Mouse (Mus musculus) hematopoietic stem cell, adult 5-6 weeks (primary cell): Measurements from ENCODE around the gene Olfr1080. TPM values are rescaled to one million over a fixed set of nuclear protein-coding genes. Genes with fewer than 3 reads are reported as not detected.
"Not testable (repeated sequence)": the region's sequence is repeated elsewhere in the genome, so short reads cannot be mapped to it uniquely, and the experiment has no call there.

Source experiments
- ATAC-seq, 2 experiments: fragments of 125-278 bp in 1 of 2; replicated peaks in 1 of 2; 2 replicates each; pipeline ENCODE4 v1.8.0; 2016 to 2017; ENCODE audit warnings: inconsistent platforms in 2 of 2, mild to moderate bottlenecking in 2 of 2, moderate number of reproducible peaks in 2 of 2, low read depth in 1 of 2, moderate TSS enrichment in 1 of 2; ENCODE audit not compliant: low FRiP score in 2 of 2, poor library complexity in 2 of 2, severe bottlenecking in 2 of 2, insufficient read depth in 1 of 2, low TSS enrichment in 1 of 2
- total RNA-seq: library from RNA; stranded (forward); fragments of 172-1452, 232-1000 nt; gene quantifications from 2 replicates; pipeline ENCODE4 v1.2.3, GENCODE M21; 2017

Gene Olfr1080
- total RNA-seq, result not detected in 2 replicates

- ATAC-seq, result not testable (repeated sequence)
These were observed at the start of gene Olfr1080 for GRCm38 (mm10) chr2:86558135-86558534. Gene Olfr1080 (minus strand): TSS chr2:86558235.

GRCm38 (mm10) chr2:86598866-86599265 lies 40.8 kb upstream of the Olfr1080 start, which contains the start of gene Olfr1082:
Gene Olfr1082 (minus strand): TSS chr2:86598966.
- not testable (repeated sequence) for ATAC-seq

- no peak for ATAC-seq
These were observed 15.7 kb downstream of the Olfr1080 start, which contains the start of gene Olfr1079 for GRCm38 (mm10) chr2:86542380-86542779. Gene Olfr1079 (minus strand): TSS chr2:86542480.

GRCm38 (mm10) chr2:86530991-86531390 lies 27.0 kb downstream of the Olfr1080 start:
- no peak for ATAC-seq

GRCm38 (mm10) chr2:86508161-86508560 lies 49.9 kb downstream of the Olfr1080 start, which contains the start of gene Olfr1076:
Gene Olfr1076 (plus strand): TSS chr2:86508461.
- ATAC-seq, result no peak

Other genes with a start within 250 kb of the Olfr1080 start
- not detected in 2 replicates for gene Olfr1053, start 243.0 kb downstream of the Olfr1080 start, total RNA-seq
- not detected in 2 replicates for gene Olfr1054, start 222.8 kb downstream of the Olfr1080 start, total RNA-seq
- gene Olfr1055, start 208.0 kb downstream of the Olfr1080 start, total RNA-seq, result not detected in 2 replicates
- not detected in 2 replicates for gene Olfr1056, start 195.8 kb downstream of the Olfr1080 start, total RNA-seq
- gene Olfr1057, start 179.8 kb downstream of the Olfr1080 start, total RNA-seq, result not detected in 2 replicates
- not detected in 2 replicates for gene Olfr1058, start 169.7 kb downstream of the Olfr1080 start, total RNA-seq
- not detected in 2 replicates for gene Olfr1061, start 144.2 kb downstream of the Olfr1080 start, total RNA-seq
- gene Olfr1062, start 131.5 kb downstream of the Olfr1080 start, total RNA-seq, result not detected in 2 replicates
- gene Olfr1065, start 107.6 kb downstream of the Olfr1080 start, total RNA-seq, result not detected in 2 replicates
- gene Olfr1066, start 102.0 kb downstream of the Olfr1080 start, total RNA-seq, result not detected in 2 replicates
- not detected in 2 replicates for gene Olfr228, start 70.8 kb downstream of the Olfr1080 start, total RNA-seq
- not detected in 2 replicates for gene Olfr1076, start 49.8 kb downstream of the Olfr1080 start, total RNA-seq
- gene Olfr1079, start 15.8 kb downstream of the Olfr1080 start, total RNA-seq, result not detected in 2 replicates
- not detected in 2 replicates for gene Olfr1082, start 40.7 kb upstream of the Olfr1080 start, total RNA-seq
- not detected in 2 replicates for gene Olfr1084, start 81.5 kb upstream of the Olfr1080 start, total RNA-seq
- gene Olfr1085, start 103.8 kb upstream of the Olfr1080 start, total RNA-seq, result not detected in 2 replicates
- not detected in 2 replicates for gene Olfr1086, start 121.9 kb upstream of the Olfr1080 start, total RNA-seq
- gene Olfr1087, start 140.2 kb upstream of the Olfr1080 start, total RNA-seq, result not detected in 2 replicates
- not detected in 2 replicates for gene Olfr1089, start 175.5 kb upstream of the Olfr1080 start, total RNA-seq
- gene Olfr1090, start 200.8 kb upstream of the Olfr1080 start, total RNA-seq, result not detected in 2 replicates
- gene Olfr1093, start 224.2 kb upstream of the Olfr1080 start, total RNA-seq, result not detected in 2 replicates